Mouse (Mus musculus) layer of hippocampus, postnatal 10 days (tissue): ENCODE measurements around the gene Ctrb1. TPM values are rescaled to one million over a fixed set of nuclear protein-coding genes. Genes with fewer than 3 reads are reported as not detected.

ENCODE experiments used
- DNase-seq, 2 experiments: peaks; one replicate each; pipeline ENCODE4 v3.0.0; 2021; ENCODE audit warnings: low spot score in 2 of 2
- long read RNA-seq: library from polyadenylated mRNA; stranded (forward); transcript quantifications from one replicate; pipeline ENCODE4 v2.0.0, GENCODE M21; 2023
- total RNA-seq, 2 experiments: library from RNA; stranded (reverse); gene quantifications; 2 replicates each; pipeline ENCODE4 v1.2.3; 2021

The Ctrb1 gene
- total RNA-seq: not detected
- long read RNA-seq: 0 reads

GRCm38 (mm10) chr8:111690960-111691445 lies at the start of gene Ctrb1:
Gene Ctrb1, minus strand, starts transcription at chr8:111691010.
- DNase-seq: no peak

GRCm38 (mm10) chr8:111740301-111740711 lies 49.5 kb upstream of the Ctrb1 start:
- no peak for DNase-seq

- DNase-seq: no peak
Observed at GRCm38 (mm10) chr8:111739604-111740003, 48.8 kb upstream of the Ctrb1 start.

GRCm38 (mm10) chr8:111738867-111739266 lies 48.1 kb upstream of the Ctrb1 start:
- no peak for DNase-seq

GRCm38 (mm10) chr8:111736321-111736720 lies 45.5 kb upstream of the Ctrb1 start:
- peak in 1 of 2 experiments; percentile 32 for DNase-seq

- DNase-seq: no peak
Observed at GRCm38 (mm10) chr8:111735791-111736190, 45.0 kb upstream of the Ctrb1 start.

- DNase-seq: peak in 1 of 2 experiments; percentile 14
Observed at GRCm38 (mm10) chr8:111735335-111735761, 44.5 kb upstream of the Ctrb1 start.

GRCm38 (mm10) chr8:111734244-111734960 lies 43.6 kb upstream of the Ctrb1 start:
- no peak for DNase-seq

GRCm38 (mm10) chr8:111733581-111734243 lies 42.9 kb upstream of the Ctrb1 start:
- DNase-seq: peak in 1 of 2 experiments; percentile 6

- DNase-seq: no peak
Observed at GRCm38 (mm10) chr8:111732406-111733085, 41.7 kb upstream of the Ctrb1 start.

- DNase-seq: peak; percentile 95 to 97
Observed at GRCm38 (mm10) chr8:111732004-111732403, 41.2 kb upstream of the Ctrb1 start.

GRCm38 (mm10) chr8:111731231-111731977 lies 40.6 kb upstream of the Ctrb1 start:
- DNase-seq: no peak

- DNase-seq: no peak
Observed at GRCm38 (mm10) chr8:111729233-111730170, 38.7 kb upstream of the Ctrb1 start.

GRCm38 (mm10) chr8:111728481-111728880 lies 37.7 kb upstream of the Ctrb1 start:
- DNase-seq: no peak

- DNase-seq: no peak
Observed at GRCm38 (mm10) chr8:111727553-111727952, 36.7 kb upstream of the Ctrb1 start.

GRCm38 (mm10) chr8:111726102-111726900 lies 35.5 kb upstream of the Ctrb1 start:
- DNase-seq: peak; percentile 66 to 72

GRCm38 (mm10) chr8:111725341-111725740 lies 34.5 kb upstream of the Ctrb1 start:
- no peak for DNase-seq

GRCm38 (mm10) chr8:111720115-111720544 lies 29.3 kb upstream of the Ctrb1 start:
- no peak for DNase-seq

- DNase-seq: peak; percentile 5 to 13
Observed at GRCm38 (mm10) chr8:111718937-111719336, 28.1 kb upstream of the Ctrb1 start.
